Mouse (Mus musculus) embryo, embryonic 10.5 days (tissue): ENCODE results near the gene Scpep1.
A peak's percentile ranks its signal among the peaks of the same experiment; 100 is the strongest.
"Not testable (repeated sequence)": the region's sequence is repeated elsewhere in the genome, so short reads cannot be mapped to it uniquely, and the experiment has no call there.

Experiments
- DNase-seq: peaks from one replicate; pipeline ENCODE4 v3.0.0-alpha.2; 2015; ENCODE audit warnings: low spot score

Gene Scpep1

GRCm38 (mm10) chr11:88909388-88910036 lies 45.8 kb downstream of the Scpep1 start:
- no peak for DNase-seq

GRCm38 (mm10) chr11:88908557-88909211 lies 46.6 kb downstream of the Scpep1 start:
- DNase-seq = peak; percentile 59

GRCm38 (mm10) chr11:88907886-88908285 lies 47.4 kb downstream of the Scpep1 start:
- no peak for DNase-seq

GRCm38 (mm10) chr11:88905621-88906020 lies 49.6 kb downstream of the Scpep1 start:
- DNase-seq = no peak

GRCm38 (mm10) chr11:88904080-88904479 lies 51.2 kb downstream of the Scpep1 start:
- no peak for DNase-seq

GRCm38 (mm10) chr11:88902762-88903161 lies 52.5 kb downstream of the Scpep1 start:
- DNase-seq = no peak

- no peak for DNase-seq
Observed at GRCm38 (mm10) chr11:88901341-88901802, 53.9 kb downstream of the Scpep1 start.

- DNase-seq = no peak
Observed at GRCm38 (mm10) chr11:88899561-88899960, 55.7 kb downstream of the Scpep1 start.

GRCm38 (mm10) chr11:88898380-88898763 lies 56.9 kb downstream of the Scpep1 start:
- DNase-seq = no peak

- peak; percentile 60 for DNase-seq
Observed at GRCm38 (mm10) chr11:88897624-88898379, 57.5 kb downstream of the Scpep1 start.

- not testable (repeated sequence) for DNase-seq
Observed at GRCm38 (mm10) chr11:88895800-88896232, 59.4 kb downstream of the Scpep1 start.

- not testable (repeated sequence) for DNase-seq
Observed at GRCm38 (mm10) chr11:88895235-88895634, 60.0 kb downstream of the Scpep1 start.

GRCm38 (mm10) chr11:88894279-88894678 lies 61.0 kb downstream of the Scpep1 start:
- not testable (repeated sequence) for DNase-seq

GRCm38 (mm10) chr11:88893501-88893900 lies 61.8 kb downstream of the Scpep1 start:
- not testable (repeated sequence) for DNase-seq

- DNase-seq = not testable (repeated sequence)
Observed at GRCm38 (mm10) chr11:88892789-88893188, 62.5 kb downstream of the Scpep1 start.

- not testable (repeated sequence) for DNase-seq
Observed at GRCm38 (mm10) chr11:88891921-88892561, 63.2 kb downstream of the Scpep1 start.

- not testable (repeated sequence) for DNase-seq
Observed at GRCm38 (mm10) chr11:88891446-88891845, 63.8 kb downstream of the Scpep1 start.

GRCm38 (mm10) chr11:88890904-88891303 lies 64.4 kb downstream of the Scpep1 start:
- not testable (repeated sequence) for DNase-seq

GRCm38 (mm10) chr11:88888996-88889395 lies 66.3 kb downstream of the Scpep1 start:
- no peak for DNase-seq

GRCm38 (mm10) chr11:88884376-88885065 lies 70.7 kb downstream of the Scpep1 start:
- DNase-seq = no peak

- DNase-seq = no peak
Observed at GRCm38 (mm10) chr11:88878011-88878410, 77.3 kb downstream of the Scpep1 start.
